Mouse (Mus musculus) frontal cortex, postnatal 10 days (tissue): ENCODE measurements at regions not wholly inside any gene's neighbourhood (a gene's known extent, or its start where the extent isn't known, plus 50 kb on each side); places are given as distances from the start of the nearest gene placed in this dataset.

ENCODE experiments used
- DNase-seq, 2 experiments: peaks; one replicate each; pipeline ENCODE4 v3.0.0; 2022; ENCODE audit warnings: low spot score in 2 of 2, mixed read lengths in 1 of 2

- DNase-seq = no peak
Observed at GRCm38 (mm10) chr7:78971644-78972313, 58.6 kb downstream of the Isg20 start.

- no peak for DNase-seq
Observed at GRCm38 (mm10) chr7:78989751-78990206, 63.5 kb upstream of the Acan start.

- DNase-seq = peak in 1 of 2 experiments; percentile 16
Observed at GRCm38 (mm10) chr7:78990302-78991038, 62.8 kb upstream of the Acan start.

- DNase-seq = no peak
Observed at GRCm38 (mm10) chr7:78992991-78993390, 60.3 kb upstream of the Acan start.

- no peak for DNase-seq
Observed at GRCm38 (mm10) chr7:78994134-78994533, 59.1 kb upstream of the Acan start.

GRCm38 (mm10) chr7:78995034-78995433 is 58.2 kb upstream of the Acan start:
- DNase-seq = no peak

- no peak for DNase-seq
Observed at GRCm38 (mm10) chr7:78995820-78996219, 57.5 kb upstream of the Acan start.
